Mouse (Mus musculus) ES-Bruce4 (cell line): ENCODE data around the gene Tmem123.

Experiments
- CTCF ChIP-seq: IDR thresholded peaks from one replicate; pipeline ENCODE4 v1.8.1; 2011; ENCODE audit warnings: low read depth, low read length
- EP300 ChIP-seq: IDR thresholded peaks from 2 replicates; pipeline ENCODE4 v1.6.1; 2011; ENCODE audit warnings: low read depth, low read length; ENCODE audit not compliant: insufficient read depth
- POLR2A ChIP-seq: IDR thresholded peaks from one replicate; pipeline ENCODE4 v1.8.1; 2011; ENCODE audit warnings: low read length; ENCODE audit not compliant: insufficient read depth

- TF ChIP-seq POLR2A = no peak
- TF ChIP-seq CTCF = no peak
- no peak for TF ChIP-seq EP300
These were observed 11.2 kb downstream of the Tmem123 start for GRCm38 (mm10) chr9:7775011-7775410.
